Mouse (Mus musculus) regulatory T cell (primary cell): ENCODE results near the gene B230118H07Rik.

Source experiments
- in situ Hi-C: fragments of 300-600 bp; cut with MboI, MseI; formaldehyde crosslinking; loops from one replicate; pipeline ENCODE4 v1.15.1; 2025; ENCODE audit warnings: high pct_unique_total_duplicates

B230118H07Rik gene

DNA sequence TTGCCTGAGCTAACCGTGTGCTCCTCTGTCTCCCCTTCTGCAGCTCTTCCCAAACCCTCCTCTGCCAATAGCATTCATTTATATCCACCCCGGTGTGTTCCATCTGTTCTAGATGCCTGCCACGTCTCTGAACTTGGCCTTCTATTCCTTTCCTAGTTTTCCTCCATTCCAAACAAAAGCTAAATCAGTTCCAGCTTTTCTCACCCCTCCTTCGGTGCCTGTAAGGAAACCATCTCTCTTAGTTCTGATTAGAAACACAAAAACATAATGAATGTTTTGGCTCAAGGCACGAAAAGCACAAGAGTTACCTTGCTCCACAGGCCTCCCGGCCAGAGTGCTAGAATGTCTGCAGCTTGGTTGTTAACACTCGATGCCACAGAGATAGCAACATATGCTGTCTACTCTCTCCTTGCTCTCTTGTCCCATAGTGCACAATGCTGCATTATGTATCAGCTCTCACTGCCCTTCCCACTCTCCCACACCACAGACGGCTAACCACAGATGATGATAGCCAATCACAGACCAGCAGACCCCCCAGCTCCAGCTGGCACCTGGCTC lies at the start of gene B230118H07Rik, which contains the start of gene Rag1:
Gene B230118H07Rik (minus strand): TSS at position 419 of the 558 bp plus-strand sequence.
Gene Rag1 (minus strand): TSS at position 388 of the 558 bp plus-strand sequence.
- in situ Hi-C loops: no loop called here

DNA sequence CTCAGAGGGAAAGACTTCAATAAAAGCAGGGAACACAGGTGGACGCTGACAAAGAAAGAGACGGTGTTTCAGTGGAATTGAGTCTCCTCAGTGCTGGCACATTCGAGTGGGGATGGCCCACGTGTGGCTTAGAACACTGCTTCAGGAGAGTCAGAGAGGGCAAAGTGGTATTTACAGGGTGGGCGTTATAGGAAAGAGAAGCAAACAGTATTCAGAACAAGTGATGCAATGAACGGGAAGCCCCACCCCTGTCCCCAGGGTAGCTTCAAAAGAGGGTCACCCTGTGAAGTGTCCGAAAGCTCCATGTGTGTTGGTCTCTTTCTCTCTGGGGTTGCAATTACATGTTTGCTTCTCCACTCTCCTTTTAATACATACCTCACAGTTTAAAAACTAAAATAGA lies 46.3 kb upstream of the B230118H07Rik start:
- in situ Hi-C loops: loop anchor here (10.0 kb wide), 1 partner anchor 399 kb away; no protein-coding TSS in a partner anchor

DNA sequence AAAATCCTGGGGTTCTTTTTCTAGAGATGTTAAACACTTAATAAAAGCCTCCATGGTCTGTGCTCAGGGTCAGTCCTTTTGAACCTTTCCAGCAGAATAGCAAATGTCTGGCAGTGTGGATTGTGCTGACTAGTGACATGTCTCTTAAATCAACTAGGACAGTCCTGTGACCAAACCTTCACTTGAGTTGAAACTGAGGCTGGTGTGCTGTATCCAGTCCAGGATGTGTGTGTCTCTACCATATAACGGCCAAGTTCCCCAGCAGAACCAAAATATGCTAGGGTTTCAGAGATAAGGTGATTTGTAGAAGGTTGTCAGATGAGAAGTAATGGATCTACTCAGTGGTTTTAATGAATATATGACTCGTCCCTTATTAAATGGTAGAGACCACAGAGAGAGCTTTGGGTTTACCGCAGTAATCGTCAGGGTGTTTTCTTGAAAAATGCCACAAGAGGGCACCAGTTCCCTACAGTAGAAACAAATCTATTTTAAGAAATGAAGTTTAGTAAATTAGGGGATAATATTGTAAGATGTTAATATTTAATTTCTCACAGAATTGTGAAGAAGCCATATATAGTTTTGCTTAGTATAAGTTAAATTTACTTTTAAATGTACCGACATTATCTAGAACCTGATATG lies 44.4 kb upstream of the B230118H07Rik start:
- in situ Hi-C loops: loop anchor here (10.0 kb wide), 1 partner anchor 401 kb away; no protein-coding TSS in a partner anchor

DNA sequence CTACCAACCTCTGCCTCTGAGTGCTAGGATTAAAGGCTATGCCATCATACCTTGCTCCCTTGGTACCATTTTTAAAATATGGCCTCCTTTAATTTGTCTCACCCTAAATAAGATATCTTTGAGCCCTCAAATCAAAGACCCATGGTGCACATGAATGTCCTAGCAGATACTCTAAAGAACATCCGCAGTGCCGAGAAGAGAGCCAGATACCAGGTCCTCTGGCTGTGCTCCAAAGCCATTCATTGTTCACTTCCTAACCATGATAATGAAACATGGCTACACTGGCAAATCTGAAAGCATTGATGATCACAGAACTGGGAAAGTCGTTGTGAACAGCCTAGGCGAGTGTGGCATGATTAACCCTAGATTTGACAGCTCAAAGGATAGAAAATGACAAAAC lies 43.7 kb upstream of the B230118H07Rik start:
- in situ Hi-C loops: loop anchor here (10.0 kb wide), 1 partner anchor 402 kb away; no protein-coding TSS in a partner anchor

DNA sequence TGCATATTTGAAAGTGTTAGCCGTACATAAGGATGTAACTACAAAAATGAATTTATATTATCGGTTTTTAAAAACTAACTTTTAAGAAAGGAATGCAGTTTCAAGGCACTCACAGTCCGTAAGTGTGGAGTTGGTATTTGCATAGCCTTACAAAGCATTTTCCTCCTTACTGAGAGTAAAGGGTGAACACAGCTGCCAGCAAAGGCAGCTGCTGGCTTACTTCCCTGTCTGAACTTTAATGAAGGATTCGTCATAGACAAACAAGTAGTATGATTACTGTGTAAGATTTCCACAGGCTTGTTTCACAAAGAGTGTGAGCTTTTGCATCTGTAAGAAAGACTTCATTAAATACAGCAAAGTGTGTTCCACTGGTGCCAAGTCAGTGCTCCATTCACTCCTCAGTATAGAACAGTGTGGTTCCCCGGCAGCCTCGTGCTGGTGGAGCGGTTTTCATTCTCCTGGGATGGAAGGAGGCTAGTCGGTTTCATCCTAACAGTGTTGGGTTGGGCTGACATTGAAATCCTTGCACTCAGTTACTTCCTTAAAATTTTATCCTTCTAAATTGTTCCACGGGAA lies 41.0 kb upstream of the B230118H07Rik start:
- in situ Hi-C loops: loop anchor here (10.0 kb wide), 1 partner anchor 404 kb away; no protein-coding TSS in a partner anchor

DNA sequence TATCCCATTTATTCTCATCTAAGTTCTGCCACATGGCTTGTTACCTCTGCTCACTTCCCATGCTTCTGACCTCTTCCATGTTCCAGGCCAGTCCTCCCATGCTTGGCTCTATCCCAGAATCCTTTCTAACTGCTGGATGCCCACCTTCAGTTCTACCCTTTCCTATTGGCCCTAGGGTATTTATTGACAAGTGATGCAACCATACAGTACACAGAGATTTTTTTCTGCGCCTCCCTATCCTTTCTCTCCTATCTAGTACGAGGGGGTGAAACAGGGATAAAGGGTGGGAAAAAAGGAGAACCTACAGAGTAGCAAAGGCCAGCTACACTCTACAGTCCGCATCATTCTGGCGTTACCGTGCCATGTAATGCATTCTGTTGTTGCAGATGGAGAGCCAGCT lies 38.7 kb upstream of the B230118H07Rik start:
- in situ Hi-C loops: loop anchor here (10.0 kb wide), 1 partner anchor 107 kb away; no protein-coding TSS in a partner anchor

DNA sequence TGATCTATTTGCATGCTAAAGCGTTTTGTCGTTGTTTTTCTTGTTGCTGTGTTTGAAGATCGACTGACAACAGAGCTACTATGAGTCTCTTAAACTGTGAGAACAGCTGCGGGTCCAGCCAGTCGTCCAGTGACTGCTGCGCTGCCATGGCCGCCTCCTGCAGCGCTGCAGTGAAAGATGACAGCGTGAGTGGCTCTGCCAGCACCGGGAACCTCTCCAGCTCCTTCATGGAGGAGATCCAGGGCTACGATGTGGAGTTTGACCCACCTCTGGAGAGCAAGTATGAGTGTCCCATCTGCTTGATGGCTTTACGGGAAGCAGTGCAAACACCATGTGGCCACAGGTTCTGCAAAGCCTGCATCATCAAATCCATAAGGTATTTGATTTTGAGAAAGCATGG lies 35.1 kb upstream of the B230118H07Rik start:
- in situ Hi-C loops: loop anchor here (10.0 kb wide), 1 partner anchor 110 kb away; no protein-coding TSS in a partner anchor

DNA sequence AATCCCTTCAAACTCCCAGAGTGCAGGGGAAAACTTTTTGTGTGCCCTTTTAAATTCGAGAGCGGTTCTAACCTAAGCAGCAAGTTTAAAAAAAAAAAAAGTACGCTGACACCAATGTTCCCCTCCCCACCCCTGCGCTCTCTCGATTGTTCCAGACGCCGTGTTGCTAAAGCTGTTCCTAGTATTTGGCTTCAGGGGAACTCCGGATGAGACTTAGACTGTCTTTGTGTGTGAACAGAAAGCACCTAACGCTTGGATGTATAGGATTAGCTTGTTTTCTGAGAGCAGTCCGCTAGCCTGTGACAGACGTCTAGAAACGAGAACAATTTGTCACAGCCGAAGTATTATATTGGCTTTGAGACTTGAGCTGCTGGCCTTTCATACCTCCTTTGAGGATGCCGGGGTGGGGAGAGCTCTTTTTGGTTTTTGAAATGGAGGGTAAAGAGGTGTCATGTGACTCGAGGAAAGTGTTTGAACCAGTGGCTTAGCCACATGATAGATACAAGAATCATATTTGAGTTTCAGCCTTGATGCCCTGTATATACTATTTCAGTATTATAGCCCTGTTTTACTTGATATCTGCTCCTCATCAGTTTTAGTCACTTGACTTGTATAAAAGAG lies 29.9 kb upstream of the B230118H07Rik start:
- in situ Hi-C loops: no loop called here

DNA sequence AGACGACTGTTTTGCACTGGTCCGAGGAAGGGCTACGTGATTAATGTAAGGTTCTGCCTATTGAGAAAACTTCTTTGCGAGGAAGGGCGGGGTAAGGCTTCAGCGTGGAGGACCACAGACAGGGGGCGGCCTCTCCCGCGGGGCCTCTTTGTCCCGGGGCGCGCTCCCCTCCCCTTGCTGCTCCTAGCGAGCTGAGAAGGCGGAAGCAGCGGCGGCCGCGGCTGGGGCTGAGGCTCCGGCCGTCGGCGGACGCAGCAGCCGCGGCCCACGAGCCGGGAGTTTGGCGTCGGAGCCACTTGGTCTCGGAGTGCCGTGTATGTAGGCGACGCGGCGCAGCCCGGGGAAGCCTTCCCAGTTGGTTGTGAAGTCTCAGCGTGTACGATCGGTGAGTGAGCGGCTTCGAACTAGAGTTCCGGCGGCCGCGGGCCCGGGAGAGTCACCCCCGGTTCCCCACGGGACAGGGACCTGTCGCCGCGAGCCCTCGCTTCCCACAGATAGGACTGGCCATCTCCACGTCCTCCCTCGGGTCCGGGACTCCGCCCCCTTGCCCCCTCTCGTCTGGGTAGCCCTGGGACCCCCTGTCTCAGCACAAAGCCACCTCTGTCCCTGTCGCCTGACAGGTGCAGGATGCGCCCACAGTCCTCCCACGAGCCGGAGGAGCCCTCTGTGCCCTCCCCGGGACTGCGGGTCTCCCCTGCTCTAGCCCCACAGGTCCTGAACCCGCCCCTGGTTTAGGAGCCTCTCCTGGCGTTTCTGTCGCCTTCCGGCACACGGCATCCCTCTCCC lies 29.1 kb upstream of the B230118H07Rik start, which contains the start of gene Traf6:
Gene Traf6 (plus strand): TSS at position 194 of the 786 bp plus-strand sequence.
- in situ Hi-C loops: no loop called here

DNA sequence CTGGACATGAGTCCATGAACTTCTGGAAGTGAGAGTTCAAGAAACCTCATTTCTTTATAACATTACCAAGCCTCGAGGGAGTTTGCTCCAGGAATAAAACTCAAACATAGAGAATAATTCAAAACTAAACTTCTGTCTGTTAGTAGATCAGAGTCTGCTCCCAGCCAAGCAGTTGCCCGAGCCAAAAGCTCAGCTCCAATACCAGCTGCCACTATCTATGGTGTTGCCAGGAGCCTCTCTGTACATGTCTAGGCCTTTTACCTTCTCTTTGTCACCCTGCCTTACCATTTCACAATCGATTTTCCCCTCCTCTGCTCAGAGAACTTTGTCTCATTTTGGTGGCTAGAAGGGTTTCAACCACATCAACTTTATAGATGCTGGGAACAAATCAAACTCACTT lies 24.2 kb upstream of the B230118H07Rik start:
- in situ Hi-C loops: no loop called here

DNA sequence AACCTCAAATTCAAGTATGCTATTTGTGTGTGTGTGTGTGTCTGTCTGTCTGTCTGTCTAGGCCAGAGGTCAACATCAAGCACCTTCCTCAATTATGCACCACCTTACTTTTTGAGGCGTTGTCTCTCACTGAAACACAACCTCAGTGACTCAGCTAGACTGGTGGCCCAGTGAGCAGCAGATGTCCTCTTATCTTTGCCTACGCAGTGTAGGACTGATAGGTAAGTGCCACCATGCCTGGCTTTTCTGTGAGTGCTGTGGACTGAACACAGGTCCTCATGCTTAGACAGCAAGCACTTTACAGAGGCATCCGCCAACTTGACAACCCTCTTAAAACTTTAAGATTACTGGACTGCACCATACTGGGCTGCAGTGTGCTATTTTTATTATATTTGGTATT lies 19.4 kb upstream of the B230118H07Rik start:
- in situ Hi-C loops: no loop called here

DNA sequence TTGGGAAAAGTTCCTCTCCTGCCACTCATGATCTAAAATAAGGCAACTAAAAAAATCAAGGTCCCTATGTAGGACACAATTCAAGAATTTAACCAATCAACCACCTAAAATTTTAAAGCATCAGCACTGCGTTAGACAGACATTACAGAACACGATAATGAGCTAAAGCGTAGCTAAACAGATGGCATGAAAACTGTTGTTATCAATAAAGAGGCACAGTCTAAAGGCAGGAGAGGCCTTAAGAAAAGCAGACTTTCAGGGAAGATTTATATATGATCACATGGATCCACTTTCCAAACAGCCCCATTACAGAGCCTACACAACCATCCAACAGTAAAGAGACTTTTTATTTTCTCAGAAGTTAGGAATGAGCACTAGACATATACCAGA lies 16.4 kb upstream of the B230118H07Rik start:
- in situ Hi-C loops: no loop called here

DNA sequence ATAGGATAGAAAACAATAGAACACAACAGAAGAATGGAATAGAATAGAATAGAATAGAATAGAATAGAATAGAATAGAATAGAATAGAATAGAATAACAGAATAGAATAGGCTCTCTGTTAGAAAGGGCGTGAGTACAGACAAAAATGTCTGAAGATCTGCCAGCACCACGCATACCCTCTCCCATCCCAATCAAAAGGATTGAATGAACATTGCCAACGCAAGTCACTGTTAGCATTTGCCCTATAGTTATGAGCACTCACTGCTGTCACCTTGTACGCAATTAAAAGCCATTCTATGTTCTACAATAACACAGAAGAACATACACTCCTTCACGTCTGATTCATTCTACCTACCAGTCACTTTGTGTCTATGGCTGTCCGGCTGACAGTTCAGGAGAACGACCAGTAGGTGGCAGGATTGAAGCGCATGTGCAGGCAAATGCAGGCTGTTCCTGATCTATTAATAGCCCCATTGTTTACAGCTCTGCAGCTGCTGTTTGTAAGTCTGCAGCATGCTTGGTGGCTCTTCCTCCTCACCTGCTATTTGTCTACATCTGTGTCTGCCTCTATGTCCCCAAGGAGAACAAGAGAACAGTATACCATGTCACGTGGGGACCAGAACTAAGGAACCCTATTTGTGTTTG lies 15.8 kb upstream of the B230118H07Rik start:
- in situ Hi-C loops: no loop called here

DNA sequence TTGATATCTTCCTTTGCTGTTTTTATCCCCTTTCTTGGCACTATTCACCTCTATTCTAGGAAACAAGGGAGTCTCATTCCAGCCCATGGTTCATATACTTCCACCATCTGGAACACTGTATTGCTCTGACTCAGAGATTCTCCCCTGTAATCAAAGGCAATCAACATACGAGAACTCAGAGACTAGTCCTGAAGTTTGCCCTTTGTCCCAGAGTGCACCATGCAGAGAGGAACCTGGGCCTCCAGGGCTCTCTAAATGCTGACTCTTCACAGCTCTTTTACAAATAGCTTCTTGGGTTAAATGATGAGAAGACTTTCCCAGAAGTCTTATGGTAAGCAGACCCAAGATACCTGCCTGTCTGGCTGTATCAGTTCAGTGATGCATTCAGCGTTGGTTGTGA lies 11.2 kb upstream of the B230118H07Rik start:
- in situ Hi-C loops: no loop called here

DNA sequence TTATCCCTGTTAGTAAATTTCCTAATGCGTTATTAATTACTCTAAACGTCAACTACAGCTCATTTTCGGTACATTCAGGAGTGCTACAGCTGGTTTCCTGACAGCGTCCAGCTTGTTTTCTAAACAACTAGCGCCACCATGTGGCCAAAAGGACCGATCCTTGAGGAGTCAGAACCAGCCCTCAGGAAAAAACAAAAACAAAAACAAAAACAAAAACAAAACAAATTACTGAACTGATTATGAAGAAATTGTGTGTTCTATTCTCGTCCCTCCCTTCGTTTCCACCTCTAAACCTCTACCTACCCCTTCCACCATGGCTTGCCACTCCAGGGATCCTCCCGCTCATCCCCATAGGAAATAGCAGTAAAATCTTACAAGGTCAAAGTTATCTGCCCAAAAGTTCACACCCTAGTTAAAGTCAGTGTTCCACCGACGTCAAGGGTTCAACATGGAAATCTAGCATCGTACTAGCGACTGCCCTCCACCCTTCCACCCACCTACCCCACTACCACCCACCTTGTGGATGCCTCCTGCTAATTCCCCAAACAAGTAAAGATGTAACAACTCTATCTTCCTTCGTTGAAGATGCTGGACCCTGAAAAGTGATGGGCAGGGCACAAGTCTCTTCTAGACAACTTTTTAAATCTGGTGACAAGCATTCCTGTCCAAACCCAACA lies 3.7 kb upstream of the B230118H07Rik start:
- in situ Hi-C loops: loop anchor here (5.0 kb wide), 1 partner anchor 36 kb away; no protein-coding TSS in a partner anchor

DNA sequence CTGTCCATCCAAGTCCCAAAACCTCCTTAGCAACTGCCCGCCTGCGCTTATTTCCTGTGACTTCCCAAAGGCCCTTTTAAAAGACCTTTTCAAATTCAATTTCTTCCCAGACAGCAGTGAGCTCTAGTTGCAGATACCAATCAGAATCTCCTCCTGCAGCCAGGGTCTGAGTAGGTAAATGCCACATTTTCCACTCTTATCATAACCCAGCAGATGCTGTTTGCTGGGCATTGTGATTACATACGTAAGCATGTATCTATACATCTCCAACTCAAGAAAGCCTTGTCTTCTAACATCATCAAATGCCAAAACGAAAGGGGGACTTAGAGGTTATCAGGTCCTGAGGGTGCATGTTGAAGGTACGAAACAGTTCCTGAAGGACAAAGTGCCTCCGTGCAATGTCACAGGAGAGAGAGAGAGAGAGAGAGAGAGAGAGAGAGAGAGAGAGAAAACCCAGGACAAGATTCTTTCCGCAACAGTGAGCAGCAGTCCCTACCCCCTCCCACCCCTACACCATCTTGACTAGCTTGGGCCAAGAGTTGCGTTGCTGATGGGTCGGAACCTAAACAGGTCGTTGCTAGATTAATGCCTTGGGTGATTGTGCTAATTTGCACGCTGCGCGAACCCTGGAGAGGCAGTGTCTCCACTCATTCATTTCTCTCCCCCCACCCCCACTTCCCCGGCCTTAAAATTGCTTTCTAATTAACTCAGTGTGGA lies 3.0 kb upstream of the B230118H07Rik start:
- in situ Hi-C loops: loop anchor here (5.0 kb wide), 1 partner anchor 35 kb away; no protein-coding TSS in a partner anchor

DNA sequence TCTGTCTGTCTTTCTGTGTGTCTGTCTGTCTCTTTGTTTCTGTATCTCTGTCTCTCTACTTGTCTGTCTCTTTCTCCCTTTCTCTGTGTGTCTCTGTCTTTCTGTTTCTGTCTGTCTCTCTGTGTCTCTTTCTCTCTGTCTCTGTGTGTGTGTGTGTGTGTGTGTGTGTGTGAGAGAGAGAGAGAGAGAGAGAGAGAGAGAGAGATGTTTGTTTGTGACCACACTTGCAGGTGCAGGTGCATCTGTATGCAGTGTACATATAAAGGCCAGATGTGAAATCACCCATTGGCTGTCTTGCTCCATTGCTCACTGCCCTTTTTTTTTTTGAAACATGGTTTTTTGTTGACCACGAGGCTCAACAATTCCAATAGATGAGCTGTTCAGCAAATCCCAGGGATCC lies 1.1 kb upstream of the B230118H07Rik start:
- in situ Hi-C loops: loop anchor here (5.0 kb wide), 1 partner anchor 33 kb away; no protein-coding TSS in a partner anchor

DNA sequence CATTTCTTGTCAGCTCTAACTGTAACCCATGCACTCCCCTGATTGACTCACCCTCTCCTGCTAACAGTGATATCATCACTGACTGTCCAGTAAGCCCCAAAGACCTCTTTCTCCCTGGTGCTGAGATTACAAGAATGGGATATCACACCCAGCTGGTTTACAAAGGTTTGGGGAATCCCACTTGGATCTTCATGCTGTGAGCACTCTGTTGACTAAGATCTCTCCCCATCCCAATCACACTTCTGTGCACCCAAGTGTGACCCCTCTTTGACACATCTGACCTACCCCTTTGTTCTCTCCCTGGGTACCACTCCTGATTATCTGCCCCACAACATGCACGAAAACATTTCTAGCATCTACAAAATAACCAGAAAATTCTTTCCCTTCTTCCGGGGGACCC lies 971 bp downstream of the B230118H07Rik start:
- in situ Hi-C loops: no loop called here

DNA sequence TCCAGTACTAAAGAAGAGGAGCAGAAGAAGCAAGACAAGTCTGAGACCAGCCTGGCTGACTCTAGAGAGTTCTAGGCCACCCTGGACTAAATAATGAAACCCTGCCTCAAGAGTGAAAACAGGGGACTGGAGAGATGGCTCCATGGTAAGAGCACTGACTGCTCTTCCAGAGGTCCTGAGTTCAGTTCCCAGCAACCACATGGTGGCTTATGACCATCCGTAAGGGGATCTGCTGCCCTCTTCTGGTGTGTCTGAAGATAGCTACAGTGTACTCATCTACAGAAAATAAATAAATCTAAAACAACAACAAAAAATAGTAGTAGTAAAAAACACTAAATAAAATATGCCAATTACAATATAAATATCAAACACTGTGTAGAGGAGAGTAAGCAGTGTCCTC lies 3.5 kb downstream of the B230118H07Rik start:
- in situ Hi-C loops: no loop called here
